Mouse (Mus musculus) testis, adult 2 months (tissue): ENCODE measurements at regions not wholly inside any gene's neighbourhood (a gene's known extent, or its start where the extent isn't known, plus 50 kb on each side); places are given as distances from the start of the nearest gene placed in this dataset.

ENCODE experiments used
- CTCF ChIP-seq: fragments of 200-500 bp; IDR thresholded peaks from 2 replicates; pipeline ENCODE4 v1.5.1; 2012; ENCODE audit warnings: low read depth, mild to moderate bottlenecking, inconsistent platforms, low read length, moderate library complexity; ENCODE audit not compliant: control insufficient read depth, insufficient read depth, insufficient replicate concordance
- POLR2A ChIP-seq: fragments of 200-500 bp; IDR thresholded peaks from 2 replicates; pipeline ENCODE4 v1.6.1; 2012; ENCODE audit warnings: low read depth, mild to moderate bottlenecking, inconsistent platforms, low read length, moderate library complexity; ENCODE audit not compliant: control insufficient read depth

DNA sequence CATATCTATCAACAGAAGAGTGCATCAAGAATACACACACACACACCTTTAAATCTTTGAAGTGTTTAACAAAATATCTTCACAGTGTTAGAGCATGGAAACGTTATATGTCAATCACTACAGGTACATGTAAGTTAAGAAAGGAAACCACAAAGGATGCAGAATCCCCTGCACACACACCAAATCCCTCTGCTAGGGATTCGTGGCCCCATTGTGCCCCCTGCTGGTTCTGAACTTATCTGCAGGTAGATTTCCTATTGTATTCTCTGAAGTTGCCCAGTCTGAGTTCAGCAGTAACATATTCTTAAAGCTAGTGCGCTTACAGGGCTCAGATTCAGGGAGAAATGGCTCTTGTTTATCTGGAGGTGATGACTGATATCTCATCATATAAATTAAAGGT, 442.6 kb upstream of the Zfp386 start:
- TF ChIP-seq POLR2A: no peak
- TF ChIP-seq CTCF: no peak; the same call in 1 of the 2 replicates
